Mouse (Mus musculus) liver, adult 2 months (tissue): ENCODE results near the gene Tnnc2.
A peak's percentile ranks its signal among the peaks of the same experiment; 100 is the strongest.

Experiments
- CTCF ChIP-seq: fragments of 200-500 bp; IDR thresholded peaks from 2 replicates; pipeline ENCODE4 v1.5.1; 2011; ENCODE audit warnings: low read depth, low read length, control low read depth
- POLR2A ChIP-seq: fragments of 200-500 bp; IDR thresholded peaks from 2 replicates; pipeline ENCODE4 v1.6.1; 2011; ENCODE audit warnings: low read length, control low read depth; ENCODE audit not compliant: insufficient read depth; ENCODE audit errors: extremely low read depth

GRCm38 (mm10) chr2:164793236-164793635 lies 13.5 kb upstream of the Tnnc2 start:
- no peak for TF ChIP-seq POLR2A
- peak; percentile 64; the same call in 1 of the 2 replicates for TF ChIP-seq CTCF
